21 mouse cellular contexts compared by ENCODE assay signal in the genomic region with DNA sequence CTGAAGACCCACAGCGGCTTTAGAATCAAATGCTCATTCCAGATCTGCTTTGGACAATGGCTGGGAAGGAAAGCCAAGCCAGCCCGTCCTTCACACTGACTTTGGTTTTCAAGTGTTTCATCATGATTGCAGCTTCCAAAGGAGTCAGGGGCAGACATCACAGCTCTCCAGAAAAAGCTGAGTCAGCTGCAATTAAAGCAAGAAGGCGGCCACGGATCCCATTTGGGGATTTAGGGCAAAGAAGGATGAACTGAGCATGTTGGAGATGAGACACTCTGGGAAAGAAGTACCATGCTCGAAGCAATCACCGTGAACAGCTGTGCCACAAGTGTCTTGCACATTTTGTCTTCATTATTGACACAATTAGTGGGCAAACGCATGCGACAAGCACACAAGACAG.
"Had no signal": no experiment of that assay in that cellular context is flagged by ENCODE, and none has a peak within 500 bp of the region (broad histone marks: within the 10 kb centered on the region; RNA-seq: fewer than 3 reads in every experiment).

No protein-coding gene starts in this region.

- H3K9me3 ChIP-seq: heart, embryonic 10.5 days; heart, embryonic 12.5 days; hindbrain, embryonic 13.5 days; hindbrain, embryonic 15.5 days; kidney, embryonic 15.5 days; limb, embryonic 13.5 days; limb, embryonic 15.5 days; liver, embryonic 12.5 days had no signal

- H3K4me3 ChIP-seq: heart, embryonic 10.5 days; heart, embryonic 12.5 days; hindbrain, embryonic 13.5 days; hindbrain, embryonic 15.5 days; kidney, embryonic 15.5 days; limb, embryonic 13.5 days; limb, embryonic 15.5 days; liver, embryonic 12.5 days had no signal

- H3K4me2 ChIP-seq: heart, embryonic 12.5 days; hindbrain, embryonic 13.5 days; hindbrain, embryonic 15.5 days; kidney, embryonic 15.5 days; limb, embryonic 13.5 days; limb, embryonic 15.5 days; liver, embryonic 12.5 days had no signal

- H3K27ac ChIP-seq: heart, embryonic 10.5 days; hindbrain, embryonic 13.5 days; hindbrain, embryonic 15.5 days; hindbrain, postnatal 0 days; kidney, embryonic 15.5 days; kidney, postnatal 0 days; limb, embryonic 13.5 days; limb, embryonic 15.5 days; liver, embryonic 12.5 days; liver, embryonic 14.5 days had no signal

- H3K4me1 ChIP-seq: heart, embryonic 10.5 days; heart, embryonic 12.5 days; hindbrain, embryonic 13.5 days; hindbrain, embryonic 15.5 days; kidney, embryonic 15.5 days; limb, embryonic 13.5 days; limb, embryonic 15.5 days; liver, embryonic 12.5 days had no signal

- DNase-seq: gastrocnemius, postnatal 14 days; heart, adult 18-20 months; heart, postnatal 14 days; heart, postnatal 36 days; kidney, adult 11 months; kidney, adult 2 months; kidney, adult 9 months; kidney, postnatal 14 days; kidney, postnatal 36 days; left cerebral cortex, postnatal 4 days had no signal

- H3K9ac ChIP-seq: heart, embryonic 12.5 days; hindbrain, embryonic 13.5 days; hindbrain, embryonic 15.5 days; kidney, embryonic 15.5 days; limb, embryonic 13.5 days; limb, embryonic 15.5 days; liver, embryonic 12.5 days; liver, embryonic 14.5 days had no signal

- H3K27me3 ChIP-seq: heart, embryonic 12.5 days; hindbrain, embryonic 13.5 days; hindbrain, embryonic 15.5 days; kidney, embryonic 15.5 days; limb, embryonic 13.5 days; limb, embryonic 15.5 days; liver, embryonic 12.5 days had no signal

- H3K36me3 ChIP-seq: heart, embryonic 12.5 days; hindbrain, embryonic 13.5 days; hindbrain, embryonic 15.5 days; kidney, embryonic 15.5 days; limb, embryonic 13.5 days; limb, embryonic 15.5 days; liver, embryonic 12.5 days had no signal
